Mouse (Mus musculus): ENCODE measurements at regions not wholly inside any gene's neighbourhood (a gene's known extent, or its start where the extent isn't known, plus 50 kb on each side); places are given as distances from the start of the nearest gene placed in this dataset.
A peak's percentile ranks its signal among the peaks of the same experiment; 100 is the strongest.

DNA sequence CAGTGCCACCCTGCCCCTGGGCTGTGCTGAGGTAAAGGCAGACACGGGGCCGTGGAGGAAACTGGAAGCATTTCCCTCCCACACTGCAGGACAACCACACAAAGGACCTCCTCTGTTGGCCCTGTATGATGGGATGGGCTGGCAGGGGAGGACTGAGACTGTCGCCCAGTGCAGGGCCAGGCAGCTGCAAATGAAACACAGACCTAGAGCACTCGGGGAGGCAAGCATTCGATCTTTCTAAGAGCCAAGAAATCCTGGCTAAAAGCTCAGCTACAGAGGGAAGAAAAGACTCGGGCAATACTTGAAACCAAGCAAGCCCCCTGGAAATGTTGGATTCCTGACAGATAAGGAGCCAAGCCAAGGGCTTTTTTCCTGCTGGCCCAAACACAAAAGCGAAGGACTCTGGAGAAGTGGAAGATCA is 82.5 kb upstream of the Sertad2 start:
- DNase-seq (ENCODE audit: low spot score in 2 of 2), result no peak

DNA sequence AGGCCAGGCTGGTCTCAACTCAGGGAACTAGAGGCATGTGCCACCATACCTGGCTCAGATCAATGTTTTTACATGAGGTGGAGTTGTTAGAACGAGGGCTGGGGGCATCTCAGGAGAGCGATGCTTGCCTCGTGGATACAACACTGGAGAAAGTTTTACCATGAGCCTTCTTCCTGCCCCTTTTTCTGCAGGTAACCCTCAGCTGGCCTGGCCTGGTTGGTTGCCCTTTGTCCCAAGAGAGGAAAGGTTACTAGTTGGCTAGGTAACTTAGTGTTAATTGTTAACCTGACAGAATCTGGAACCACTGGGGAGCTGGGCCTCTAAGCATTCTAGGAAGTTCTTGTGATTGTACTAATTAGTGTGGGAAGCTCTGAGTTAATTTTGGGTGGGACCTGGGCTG is 81.0 kb upstream of the Sertad2 start:
- no peak for DNase-seq (ENCODE audit: low spot score in 2 of 2)

DNA sequence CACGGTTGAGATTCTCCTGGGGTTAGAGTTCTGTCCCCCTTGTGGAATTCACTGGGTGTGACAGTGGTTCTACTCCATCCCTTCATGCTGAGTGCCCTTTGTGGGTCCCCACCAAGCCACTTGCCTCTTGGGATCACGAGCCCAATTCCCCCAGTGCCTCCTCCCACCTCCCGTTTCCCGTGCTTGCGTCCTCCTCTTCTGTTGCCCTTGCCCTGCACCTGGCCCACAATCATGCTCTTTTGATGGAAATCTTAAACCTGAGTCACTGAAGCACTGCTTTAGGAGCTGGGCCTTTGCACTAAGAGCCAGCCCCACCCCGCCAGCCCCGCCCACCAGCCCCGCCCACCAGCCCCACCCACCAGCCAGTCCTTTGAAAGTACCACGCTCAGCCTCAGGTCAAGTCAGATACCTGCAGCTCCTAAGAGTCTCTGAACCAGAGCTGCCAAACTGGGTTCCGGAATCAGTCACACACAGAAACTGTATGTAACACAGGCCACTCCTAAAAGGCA is 79.8 kb upstream of the Sertad2 start:
- DNase-seq (ENCODE audit: low spot score in 2 of 2), result no peak

DNA sequence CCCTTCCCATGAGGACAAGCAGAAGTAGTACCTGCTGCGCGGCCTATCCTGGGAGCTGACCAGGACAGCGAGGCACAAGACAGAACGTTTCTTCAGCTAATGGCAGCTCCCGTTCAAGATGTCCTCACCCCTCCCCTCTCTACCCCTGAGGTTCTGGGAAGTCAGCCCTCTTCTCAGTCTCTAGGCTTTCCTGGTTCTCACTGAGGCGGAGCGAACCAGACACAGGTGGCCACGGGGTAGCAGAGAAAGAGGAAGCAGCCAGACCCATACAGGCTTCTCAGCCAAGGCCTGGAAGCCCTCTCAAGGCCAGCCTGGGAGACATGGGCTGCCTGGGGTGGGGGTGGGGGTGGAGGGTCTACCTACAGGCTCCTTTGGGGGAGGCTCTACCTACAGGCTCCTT is 78.5 kb upstream of the Sertad2 start:
- peak in 1 of 2 experiments; percentile 25 for DNase-seq (ENCODE audit: low spot score in 2 of 2)

DNA sequence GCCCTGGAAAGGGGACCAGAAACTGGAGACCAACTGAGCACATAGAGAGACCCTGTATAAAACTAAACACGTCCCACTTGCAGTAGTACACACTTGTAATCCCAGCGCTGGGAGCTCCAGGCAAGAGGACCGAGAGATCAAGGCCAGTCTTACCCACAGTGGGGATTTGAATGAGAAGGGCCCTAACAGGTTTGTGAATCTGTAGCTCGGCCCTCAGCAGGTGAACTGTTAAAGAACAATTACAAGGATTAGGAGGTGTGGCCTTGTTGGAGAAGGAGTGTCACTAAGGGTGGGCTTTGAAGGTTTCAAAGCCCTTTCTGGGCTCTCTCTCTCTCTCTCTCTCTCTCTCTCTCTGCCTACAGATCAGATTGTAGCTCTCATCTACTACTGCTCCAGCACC is 76.5 kb upstream of the Sertad2 start:
- no peak for DNase-seq (ENCODE audit: low spot score in 2 of 2)

DNA sequence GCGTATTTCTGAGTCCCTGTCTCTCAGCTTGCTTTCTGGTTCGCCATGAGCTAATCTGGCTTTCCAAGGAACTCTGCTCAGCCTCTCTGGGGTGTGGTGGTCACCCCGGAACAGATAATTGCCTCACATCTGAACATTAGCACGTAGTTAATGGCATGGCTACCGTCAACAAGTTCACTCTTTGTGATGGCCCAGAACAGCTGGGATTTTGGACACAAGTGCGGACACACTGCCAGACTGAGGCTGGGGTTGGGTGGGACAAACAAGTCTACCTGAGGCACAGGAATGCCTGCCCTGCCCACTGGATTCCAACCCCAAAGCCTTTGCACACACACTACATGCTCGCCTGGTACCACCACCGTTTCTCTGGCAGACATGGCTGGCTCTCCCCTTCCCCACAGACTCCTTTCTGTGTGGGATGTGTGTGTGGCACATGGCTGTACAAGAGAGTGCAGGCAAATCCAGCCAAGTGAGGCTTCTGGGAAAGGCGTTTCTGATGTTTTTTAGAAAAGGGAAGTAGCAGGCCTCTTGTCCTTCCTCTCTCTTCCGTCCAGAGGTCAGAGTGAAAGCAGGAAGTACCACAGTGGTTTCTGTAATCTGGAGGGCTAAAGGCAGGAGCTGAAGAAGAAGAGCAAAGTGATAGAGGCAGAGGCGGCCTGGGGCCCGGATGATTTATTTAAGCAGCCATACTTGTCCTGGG is 74.6 kb upstream of the Sertad2 start:
- no peak for DNase-seq (ENCODE audit: low spot score in 2 of 2)

DNA sequence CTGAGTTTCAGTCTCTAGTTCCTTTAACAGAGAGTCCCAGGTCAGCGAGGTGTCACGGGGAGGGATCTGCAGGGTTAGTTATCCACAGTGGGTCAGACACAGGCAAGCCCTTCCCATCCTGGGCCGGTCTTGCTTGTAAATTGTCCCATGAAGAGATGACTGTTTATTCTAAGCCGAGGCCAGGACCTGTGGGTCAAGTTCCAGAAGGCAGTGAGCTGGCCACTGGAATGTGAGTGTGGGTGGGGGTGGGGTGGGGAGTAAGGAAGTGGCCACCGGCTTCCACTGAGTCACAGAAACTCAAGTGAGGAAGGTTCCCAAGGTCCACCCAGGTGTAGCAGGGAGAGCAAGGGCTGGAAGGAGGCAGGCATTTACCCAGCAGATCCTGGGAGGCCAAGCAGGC is 73.7 kb upstream of the Sertad2 start:
- DNase-seq (ENCODE audit: low spot score in 2 of 2), result no peak

DNA sequence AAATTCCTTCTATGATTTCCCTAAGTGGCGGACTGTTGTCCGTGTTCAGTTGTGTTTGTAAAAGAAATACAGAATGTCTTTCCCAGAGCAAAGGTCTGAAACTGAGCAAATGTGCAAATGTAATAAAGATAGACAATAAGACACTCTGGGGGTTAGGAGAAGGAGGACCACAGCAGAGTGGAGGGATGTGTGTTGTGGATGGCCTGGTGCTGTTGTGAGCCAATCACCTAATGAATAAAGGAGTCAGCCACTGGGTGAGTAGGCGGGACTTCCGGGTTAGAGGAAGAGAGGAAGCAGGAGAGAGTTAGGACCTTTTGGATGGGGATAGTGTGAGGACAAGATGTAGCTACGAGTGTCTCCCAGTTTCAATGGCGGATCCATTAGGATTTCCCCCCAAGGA is 72.7 kb upstream of the Sertad2 start:
- no peak for DNase-seq (ENCODE audit: low spot score in 2 of 2)

DNA sequence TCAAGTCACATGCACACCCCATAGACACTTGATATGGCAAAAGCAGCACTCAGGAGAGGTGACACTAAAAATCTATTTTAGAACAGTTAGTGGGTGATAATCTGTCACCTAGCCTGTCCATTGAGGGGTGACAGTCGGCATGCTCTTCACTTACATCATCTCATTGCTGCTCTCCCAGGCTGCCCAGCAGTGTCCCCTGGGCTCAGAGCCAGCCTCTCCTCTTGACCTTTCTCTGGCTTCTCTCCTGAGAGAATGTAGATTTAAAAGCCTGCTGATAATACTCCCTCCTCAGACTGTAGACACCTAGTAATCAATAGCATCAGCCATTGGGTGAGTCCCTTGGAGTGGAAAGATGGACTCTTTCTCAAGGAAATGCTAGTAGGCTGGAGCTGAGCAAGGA is 70.7 kb upstream of the Sertad2 start:
- DNase-seq (ENCODE audit: low spot score in 2 of 2), result no peak

DNA sequence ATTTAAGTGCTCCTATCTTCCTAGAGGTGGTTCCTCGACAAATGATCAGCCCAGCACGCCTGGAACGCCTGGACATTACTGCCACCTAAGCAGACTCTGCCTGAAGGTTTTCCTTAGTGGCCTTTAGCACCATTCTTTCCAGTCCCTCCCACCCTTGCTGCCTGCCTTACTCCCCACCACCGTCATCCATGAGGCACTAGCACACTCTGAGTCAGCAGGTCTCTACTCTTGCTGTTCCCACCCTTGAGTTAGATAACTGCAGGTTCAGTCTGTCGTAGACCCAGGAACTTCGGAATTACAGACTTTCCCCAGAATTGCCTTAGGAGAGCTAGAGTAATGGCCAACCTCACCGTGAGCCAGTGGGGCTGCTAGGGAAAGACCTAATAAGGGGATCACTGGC is 67.4 kb upstream of the Sertad2 start:
- no peak for DNase-seq (ENCODE audit: low spot score in 2 of 2)

DNA sequence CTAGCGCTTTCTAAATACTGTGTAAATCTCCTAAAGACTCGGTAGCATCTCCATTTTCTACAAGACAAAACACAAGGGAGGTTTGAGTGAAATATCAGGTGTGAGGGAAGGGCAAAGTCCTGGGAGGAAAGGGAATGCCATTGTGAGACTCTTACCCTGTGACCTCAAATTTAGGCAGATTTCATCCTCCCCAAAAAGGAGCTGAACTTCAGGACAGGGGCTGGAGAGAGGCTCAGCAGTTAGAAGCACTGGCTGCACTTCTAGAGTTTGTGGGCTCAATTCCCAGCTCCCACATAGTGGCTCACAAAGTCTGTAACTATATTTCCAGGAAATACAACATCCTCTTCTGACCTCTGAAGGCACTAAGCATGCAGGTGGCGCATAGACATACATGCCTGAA is 66.6 kb upstream of the Sertad2 start:
- DNase-seq (ENCODE audit: low spot score in 2 of 2), result no peak

DNA sequence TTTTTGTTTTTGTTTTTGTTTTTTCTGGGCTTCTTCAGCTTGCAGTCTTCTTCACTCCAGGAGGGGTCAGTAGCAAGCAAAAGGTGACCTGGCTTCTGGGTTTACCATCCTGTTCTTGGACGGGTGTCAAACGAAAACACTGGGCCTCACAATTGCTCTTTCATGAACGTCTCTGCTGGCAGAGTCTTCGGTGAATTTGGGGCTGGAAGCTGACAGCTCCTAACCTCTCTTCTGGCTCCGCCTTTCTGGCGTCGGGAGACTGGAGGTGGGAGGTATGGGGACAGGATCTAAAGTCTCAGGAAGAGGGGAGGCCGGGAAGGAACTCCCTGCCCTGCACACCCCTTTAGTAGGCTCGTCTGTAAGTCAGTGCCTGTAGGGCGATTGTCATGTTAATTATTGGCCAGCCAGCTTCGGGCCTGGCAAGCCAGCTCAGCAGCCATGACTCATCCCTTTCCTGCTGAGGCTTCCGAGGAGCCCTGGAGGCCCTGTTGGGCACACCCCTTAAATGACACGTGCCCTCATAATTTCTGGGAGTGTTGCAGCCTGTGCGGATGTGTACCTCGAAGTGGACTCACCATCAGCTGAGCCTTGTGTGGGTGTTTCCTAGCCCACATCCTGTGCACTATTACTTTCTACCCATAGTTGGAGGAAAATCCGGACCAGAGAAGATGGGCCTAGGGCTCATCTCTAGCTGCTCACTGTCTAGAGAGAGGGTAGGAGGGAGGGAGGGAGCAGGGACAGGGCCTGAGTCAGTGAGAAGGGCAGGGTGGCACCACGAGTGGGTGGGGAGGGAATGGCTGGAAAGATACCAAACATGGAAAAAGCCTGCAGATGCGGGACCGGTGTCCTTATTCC is 65.6 kb upstream of the Sertad2 start:
- no peak for DNase-seq (ENCODE audit: low spot score in 2 of 2)

DNA sequence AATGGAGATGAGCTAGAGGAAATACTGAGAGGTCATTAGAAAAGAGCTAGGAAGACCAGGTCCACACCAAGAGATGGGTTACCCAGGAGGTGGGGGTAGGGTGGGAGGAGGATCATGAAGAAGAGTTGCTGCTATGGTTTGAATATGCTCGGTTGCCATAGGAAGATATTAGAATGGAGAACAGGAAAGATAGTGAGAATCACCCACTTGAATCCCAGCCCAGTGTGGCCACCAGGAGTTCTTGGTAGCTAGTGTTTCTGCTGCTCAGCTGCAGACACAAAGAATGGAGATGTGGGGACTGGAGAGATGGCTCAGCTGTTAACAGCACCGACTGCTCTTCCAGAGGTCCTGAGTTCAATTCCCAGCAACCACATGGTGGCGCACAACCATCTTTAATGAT is 62.4 kb upstream of the Sertad2 start:
- no peak for DNase-seq (ENCODE audit: low spot score in 2 of 2)

DNA sequence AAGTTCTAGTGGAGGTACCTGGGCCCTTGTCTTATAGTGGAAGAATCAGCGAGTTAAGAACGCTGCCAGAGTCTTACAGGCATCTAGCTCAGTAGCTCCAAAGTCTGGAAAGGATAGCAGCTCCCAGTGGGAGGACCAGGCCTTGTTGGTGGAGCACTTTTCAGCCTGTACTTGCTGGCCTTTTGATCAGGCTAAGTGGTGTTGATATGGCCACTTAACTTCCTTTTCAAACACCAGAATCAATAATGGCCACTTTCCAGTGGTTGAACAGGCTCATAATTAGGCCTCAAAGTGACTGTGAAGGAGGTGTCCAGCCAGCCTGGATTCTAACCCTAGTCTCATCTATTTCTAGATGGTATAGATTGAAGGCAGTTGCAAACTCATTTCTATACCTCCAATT is 57.7 kb upstream of the Sertad2 start:
- DNase-seq (ENCODE audit: low spot score in 2 of 2), result no peak
